Comparison of ENCODE assay signal across 12 mouse cellular contexts in the genomic region with DNA sequence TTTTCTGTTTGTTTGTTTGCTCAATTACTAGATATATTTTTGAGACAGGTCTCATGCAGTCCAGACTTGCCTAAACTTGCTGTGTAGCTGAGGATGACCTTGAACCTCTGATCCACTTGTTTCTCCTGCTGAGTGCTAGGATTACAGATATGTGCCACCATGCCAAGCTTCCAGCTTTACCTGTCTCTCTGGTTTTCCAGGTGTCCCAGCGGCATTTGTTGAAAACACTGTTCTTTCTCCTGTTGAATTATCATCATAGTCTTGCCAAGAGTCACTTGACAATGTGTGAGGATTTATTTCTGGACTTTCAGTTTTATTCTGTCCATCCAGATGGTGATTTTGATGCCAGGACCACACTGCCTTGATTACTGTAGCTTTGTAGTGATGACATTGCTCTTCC.
"Had no signal": no experiment of that assay in that cellular context is flagged by ENCODE, and none has a peak within 500 bp of the region (broad histone marks: within the 10 kb centered on the region; RNA-seq: fewer than 3 reads in every experiment).

No protein-coding gene starts in this region.

- DNase-seq: retina, postnatal 1 day; right cerebral cortex, adult 18-20 months; right cerebral cortex, postnatal 14 days; right cerebral cortex, postnatal 25 days; right cerebral cortex, postnatal 4 days; spleen, adult 18-20 months; thymus, adult 18-20 months; thymus, adult 2 months; thymus, postnatal 14 days; thymus, postnatal 25 days; thymus, postnatal 36 days; thymus, postnatal 4 days had no signal
